Mouse (Mus musculus): ENCODE measurements around the gene D430041D05Rik.

GRCm38 (mm10) chr2:104200211-104200610 lies 210.6 kb downstream of the D430041D05Rik start:
- TF ChIP-seq CTCF (IDR thresholded peaks at IDR 0.05; ENCODE audit: insufficient read depth, low read length) (no peak), POLR2A (IDR thresholded peaks at IDR 0.05; ENCODE audit: borderline replicate concordance, extremely low read depth, low read depth, low read length) (no peak)

Measured in lung, adult 2 months (tissue).